Mouse (Mus musculus): ENCODE data around the gene Bsnd. TPM values are rescaled to one million over a fixed set of nuclear protein-coding genes. Genes with fewer than 3 reads are reported as not detected.

The Bsnd gene
- polyA plus RNA-seq (2012): not detected in 2 replicates

DNA sequence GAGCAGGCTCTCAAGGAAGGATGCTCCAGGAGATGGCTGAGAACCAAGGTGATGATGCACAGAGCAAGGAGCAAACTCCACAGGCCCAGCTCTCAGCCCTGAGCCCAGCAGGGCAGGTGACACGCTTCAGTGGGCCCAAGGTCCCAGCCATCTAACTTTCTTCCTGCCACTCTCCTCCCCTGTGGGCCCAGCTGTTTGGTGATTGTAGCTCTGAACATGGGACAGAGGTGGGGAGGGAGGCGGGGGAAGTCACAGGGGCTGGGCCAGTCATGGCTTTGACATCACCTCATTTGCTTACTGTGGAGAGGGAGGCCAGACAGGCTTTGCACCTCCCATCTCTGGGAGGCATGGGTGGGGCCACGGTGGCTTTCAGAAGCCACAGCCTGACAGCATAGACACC, at the start of gene Bsnd:
Gene Bsnd, minus strand, starts transcription at position 168 of the 400 bp plus-strand sequence.
- Histone ChIP-seq H3K27me3 (ENCODE audit: control insufficient read depth) (no peaks in the 10 kb centered on the region), H3K9me3 (ENCODE audit: control insufficient read depth, low read length) (no peaks in the 10 kb centered on the region)
- TF ChIP-seq TAL1 (IDR thresholded peaks at IDR 0.05; ENCODE audit: low read length): no peak
- TF ChIP-seq GATA1 (IDR thresholded peaks at IDR 0.05; ENCODE audit: low read length): no peak

DNA sequence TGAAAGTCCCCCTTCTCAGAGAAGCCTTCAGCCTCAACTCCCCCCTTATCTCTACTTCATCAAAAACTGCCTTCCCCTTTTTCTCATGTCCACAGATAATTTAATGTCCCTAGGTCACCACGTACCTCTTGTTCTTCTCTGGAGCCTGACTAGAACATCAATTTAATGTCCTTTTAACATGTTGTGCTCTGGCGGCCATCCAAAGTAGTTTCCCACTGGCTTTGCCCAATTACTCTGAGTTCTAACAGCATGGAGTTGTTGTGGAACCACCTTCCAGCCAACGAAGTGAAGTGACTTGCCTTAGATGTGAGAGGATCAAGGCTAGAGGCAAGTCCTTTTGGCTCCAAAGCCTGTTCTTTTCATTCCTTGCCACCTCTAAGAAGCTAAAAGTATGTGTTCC, 49.4 kb upstream of the Bsnd start:
- Histone ChIP-seq H3K36me3 (ENCODE audit: control insufficient read depth) (no peaks in the 10 kb centered on the region), H3K27me3 (ENCODE audit: control insufficient read depth) (no peaks in the 10 kb centered on the region; the same call in 1 of the 2 replicates), H3K4me3 (replicated peaks) (no peak overlapping the region), H3K9me3 (ENCODE audit: control insufficient read depth, low read length) (no peaks in the 10 kb centered on the region), H3K4me1 (ENCODE audit: control insufficient read depth) (no peaks in the 10 kb centered on the region)
- TF ChIP-seq GATA1 (IDR thresholded peaks at IDR 0.05; ENCODE audit: low read length) (no peak), TAL1 (IDR thresholded peaks at IDR 0.05; ENCODE audit: low read length) (no peak)

More for the DNA sequence above, at the start of gene Bsnd:
- Histone ChIP-seq H3K4me3 (replicated peaks) (no peak within 1 kb of the TSS), H3K4me1 (ENCODE audit: control insufficient read depth) (no peaks in the 10 kb centered on the region), H3K36me3 (ENCODE audit: control insufficient read depth) (no peaks in the 10 kb centered on the region)

DNA sequence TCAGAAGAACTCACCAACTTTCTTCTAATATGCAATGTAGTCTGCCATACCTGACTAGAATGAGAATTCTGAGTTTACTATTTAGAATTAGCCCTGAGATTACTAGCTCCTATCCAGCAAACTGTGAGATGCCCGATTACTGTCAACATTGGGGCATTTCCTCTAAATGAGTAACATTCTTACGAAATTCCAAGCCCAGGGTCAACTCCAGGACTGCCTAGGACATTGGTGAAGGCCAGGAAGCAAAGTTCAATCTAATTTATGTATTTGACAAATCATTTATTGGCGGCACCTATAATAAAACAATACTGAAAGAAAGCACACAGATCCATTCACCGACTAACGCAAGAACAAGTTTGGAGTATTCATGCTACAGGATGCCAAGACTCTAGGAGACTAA, 47.7 kb upstream of the Bsnd start:
- Histone ChIP-seq H3K4me1 (ENCODE audit: control insufficient read depth) (no peaks in the 10 kb centered on the region), H3K9me3 (ENCODE audit: control insufficient read depth, low read length) (no peaks in the 10 kb centered on the region), H3K4me3 (replicated peaks) (no peak overlapping the region), H3K27me3 (ENCODE audit: control insufficient read depth) (no peaks in the 10 kb centered on the region; the same call in 1 of the 2 replicates), H3K36me3 (ENCODE audit: control insufficient read depth) (no peaks in the 10 kb centered on the region)
- TF ChIP-seq GATA1 (IDR thresholded peaks at IDR 0.05; ENCODE audit: low read length) (no peak), TAL1 (IDR thresholded peaks at IDR 0.05; ENCODE audit: low read length) (no peak)

DNA sequence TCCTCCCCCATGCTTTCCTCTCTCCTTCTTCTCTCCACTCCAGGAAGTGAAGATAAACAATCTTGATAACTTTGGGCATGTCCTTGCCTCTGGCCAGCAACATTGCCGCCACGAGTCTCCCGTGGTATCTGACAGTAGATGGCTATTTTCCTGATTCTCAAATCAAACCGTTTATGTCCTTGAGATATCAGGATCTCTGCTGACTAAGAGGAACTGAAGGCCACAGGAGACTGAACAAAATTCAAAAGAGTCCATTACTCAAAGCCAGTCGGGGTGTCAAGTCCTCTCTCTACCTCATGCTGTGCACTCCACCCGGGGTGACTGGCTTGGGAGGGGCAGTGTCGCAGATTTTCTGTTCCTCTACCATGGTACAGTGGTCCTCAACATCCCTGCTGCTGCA, 42.2 kb upstream of the Bsnd start:
- H3K9me3 ChIP-seq (ENCODE audit: control insufficient read depth, low read length): no peaks in the 10 kb centered on the region
- no peak for TF ChIP-seq TAL1 (IDR thresholded peaks at IDR 0.05; ENCODE audit: low read length)
- no peak for TF ChIP-seq GATA1 (IDR thresholded peaks at IDR 0.05; ENCODE audit: low read length)
- H3K36me3 ChIP-seq (ENCODE audit: control insufficient read depth): no peaks in the 10 kb centered on the region
- H3K27me3 ChIP-seq (ENCODE audit: control insufficient read depth): no peaks in the 10 kb centered on the region; the same call in 1 of the 2 replicates
- H3K4me3 ChIP-seq (replicated peaks): no peak overlapping the region
- peaks cover 8% of the 10 kb centered on the region for H3K4me1 ChIP-seq (ENCODE audit: control insufficient read depth)

DNA sequence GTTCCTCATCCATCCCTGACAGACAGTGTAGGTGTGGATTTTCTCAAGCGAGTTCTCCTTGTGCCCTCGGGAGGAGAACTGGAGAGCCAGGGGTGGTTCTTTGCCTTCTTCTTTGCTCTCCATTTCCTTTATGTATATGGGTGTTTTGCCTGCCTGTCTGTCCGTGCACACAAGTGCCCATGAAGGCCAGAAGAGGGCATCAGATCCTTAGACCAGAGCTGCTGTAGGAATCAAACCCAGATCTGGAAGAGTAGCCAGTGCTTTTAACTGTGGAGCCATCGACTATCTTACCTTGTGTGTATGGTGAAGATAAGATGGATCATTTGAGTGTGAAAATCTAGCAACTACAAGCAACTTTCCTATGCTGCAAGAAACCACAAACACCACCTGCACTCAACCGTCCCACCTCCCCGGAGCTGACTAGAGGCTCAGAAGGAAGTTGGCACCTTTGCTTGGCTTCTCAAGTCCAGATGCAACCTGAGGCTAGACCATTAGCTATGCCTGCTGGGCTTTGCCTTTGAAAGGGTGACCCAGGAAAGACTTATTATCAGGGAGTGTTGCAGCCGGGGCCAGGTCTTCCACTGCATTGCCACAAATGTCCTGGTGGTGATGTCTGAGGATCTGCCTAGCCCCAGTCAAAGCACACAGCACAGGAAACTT, 41.5 kb upstream of the Bsnd start:
- peaks cover 9% of the 10 kb centered on the region for H3K4me1 ChIP-seq (ENCODE audit: control insufficient read depth)
- H3K9me3 ChIP-seq (ENCODE audit: control insufficient read depth, low read length): no peaks in the 10 kb centered on the region
- TF ChIP-seq GATA1 (IDR thresholded peaks at IDR 0.05; ENCODE audit: low read length) (no peak), TAL1 (IDR thresholded peaks at IDR 0.05; ENCODE audit: low read length) (no peak)
- no peak overlapping the region for H3K4me3 ChIP-seq (replicated peaks)
- H3K36me3 ChIP-seq (ENCODE audit: control insufficient read depth): no peaks in the 10 kb centered on the region
- no peaks in the 10 kb centered on the region for H3K27me3 ChIP-seq (ENCODE audit: control insufficient read depth)

DNA sequence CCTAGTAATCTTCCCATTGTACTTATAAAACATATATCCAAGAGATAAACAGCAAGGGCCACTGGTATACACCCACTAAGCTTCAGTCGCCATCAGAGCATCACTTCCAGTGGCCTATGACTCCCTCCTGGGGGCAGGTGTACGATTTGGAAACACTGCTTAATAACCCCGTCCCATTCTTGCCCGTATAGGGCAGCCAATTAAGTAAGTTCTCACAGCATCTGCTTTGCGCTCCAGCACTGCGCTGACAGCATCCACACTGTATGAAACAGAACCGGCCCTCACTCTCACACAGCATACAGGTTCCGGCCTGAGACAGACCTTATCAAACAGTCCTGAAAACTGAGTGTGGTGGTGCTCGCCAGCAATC, 38.0 kb upstream of the Bsnd start:
- no peak for TF ChIP-seq TAL1 (IDR thresholded peaks at IDR 0.05; ENCODE audit: low read length)
- TF ChIP-seq GATA1 (IDR thresholded peaks at IDR 0.05; ENCODE audit: low read length): no peak

DNA sequence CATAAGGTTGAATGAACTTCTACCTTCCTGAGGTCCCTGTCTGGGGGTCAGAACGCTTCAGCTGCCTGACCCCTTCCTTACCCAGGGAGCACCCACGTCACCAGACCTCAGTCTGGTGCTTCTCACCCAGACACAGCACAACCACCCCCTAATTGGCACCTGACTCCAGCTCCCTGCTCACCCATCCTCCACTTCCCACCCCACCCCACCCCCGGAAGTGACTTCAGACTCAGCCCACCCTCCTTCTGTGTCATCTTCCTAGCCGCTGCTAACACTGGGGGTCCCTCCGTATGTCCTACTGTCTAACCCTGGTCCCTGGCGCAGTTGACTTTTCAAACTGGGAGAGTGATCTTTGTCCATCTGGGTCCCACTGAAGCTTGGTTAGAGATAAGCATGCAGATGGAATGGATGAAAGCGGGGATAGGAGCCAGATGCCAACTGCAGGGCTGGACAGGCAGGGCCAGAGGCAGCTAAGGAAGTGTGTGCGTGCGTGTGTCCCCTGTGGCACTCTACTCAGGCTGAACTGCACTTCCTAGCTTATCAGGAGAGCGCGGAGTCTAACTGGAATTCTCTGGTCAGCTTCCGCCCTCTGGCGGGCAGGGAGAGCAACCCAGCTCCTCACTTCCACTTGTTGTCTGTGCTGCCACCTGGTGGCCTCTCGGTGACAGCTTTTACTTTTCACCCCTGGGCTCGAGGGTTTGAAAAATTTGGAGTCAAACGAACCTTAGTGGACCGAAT, 37.5 kb upstream of the Bsnd start:
- Histone ChIP-seq H3K4me3 (replicated peaks) (peak overlapping the region; percentile 27), H3K4me1 (ENCODE audit: control insufficient read depth) (peaks cover 9% of the 10 kb centered on the region), H3K36me3 (ENCODE audit: control insufficient read depth) (no peaks in the 10 kb centered on the region), H3K9me3 (ENCODE audit: control insufficient read depth, low read length) (no peaks in the 10 kb centered on the region), H3K27me3 (ENCODE audit: control insufficient read depth) (no peaks in the 10 kb centered on the region)
- 0 out of 2 replicates have a peak, but pooled peaks have one; percentile 27 for TF ChIP-seq GATA1 (IDR thresholded peaks at IDR 0.05; ENCODE audit: low read length)
- TF ChIP-seq TAL1 (IDR thresholded peaks at IDR 0.05; ENCODE audit: low read length): no peak

More for the DNA sequence above, 38.0 kb upstream of the Bsnd start:
- H3K4me3 ChIP-seq (replicated peaks): no peak overlapping the region
- H3K27me3 ChIP-seq (ENCODE audit: control insufficient read depth): no peaks in the 10 kb centered on the region
- peaks cover 9% of the 10 kb centered on the region for H3K4me1 ChIP-seq (ENCODE audit: control insufficient read depth)
- no peaks in the 10 kb centered on the region for H3K36me3 ChIP-seq (ENCODE audit: control insufficient read depth)
- H3K9me3 ChIP-seq (ENCODE audit: control insufficient read depth, low read length): no peaks in the 10 kb centered on the region

DNA sequence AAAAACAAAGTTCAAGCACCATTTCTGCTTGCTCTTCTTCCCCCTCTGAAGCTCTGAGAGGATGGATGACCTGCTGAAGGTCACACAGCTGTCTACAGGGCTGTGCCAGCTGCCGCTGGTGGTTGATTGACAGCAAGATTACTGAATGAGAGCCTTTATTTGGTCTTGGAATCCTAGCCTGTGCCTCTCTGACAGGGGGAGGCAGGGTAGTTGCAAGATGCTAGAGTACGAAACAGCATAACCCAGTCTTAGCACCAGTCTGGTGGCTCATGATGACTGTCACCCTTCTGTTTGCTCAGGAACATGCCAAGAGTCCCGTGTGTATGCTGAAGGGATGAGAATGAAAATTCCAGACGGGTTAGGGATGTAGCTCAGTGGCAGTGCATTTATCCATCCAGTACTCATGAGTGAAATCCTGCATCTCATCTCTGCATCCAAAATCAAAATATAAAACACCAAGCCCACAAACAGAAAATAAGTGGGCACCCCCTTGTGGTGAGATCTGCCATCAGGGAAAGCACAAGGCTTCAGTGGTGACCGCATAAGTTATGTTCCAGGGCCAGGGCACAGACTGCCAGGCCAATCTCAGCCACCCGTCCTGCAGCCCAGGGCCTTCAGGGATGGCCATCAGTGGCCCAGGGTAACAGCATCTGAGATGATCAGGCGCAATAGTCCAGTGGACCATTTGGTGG, 35.9 kb upstream of the Bsnd start:
- no peaks in the 10 kb centered on the region for H3K9me3 ChIP-seq (ENCODE audit: control insufficient read depth, low read length)
- TF ChIP-seq GATA1 (IDR thresholded peaks at IDR 0.05; ENCODE audit: low read length) (no peak), TAL1 (IDR thresholded peaks at IDR 0.05; ENCODE audit: low read length) (no peak)

DNA sequence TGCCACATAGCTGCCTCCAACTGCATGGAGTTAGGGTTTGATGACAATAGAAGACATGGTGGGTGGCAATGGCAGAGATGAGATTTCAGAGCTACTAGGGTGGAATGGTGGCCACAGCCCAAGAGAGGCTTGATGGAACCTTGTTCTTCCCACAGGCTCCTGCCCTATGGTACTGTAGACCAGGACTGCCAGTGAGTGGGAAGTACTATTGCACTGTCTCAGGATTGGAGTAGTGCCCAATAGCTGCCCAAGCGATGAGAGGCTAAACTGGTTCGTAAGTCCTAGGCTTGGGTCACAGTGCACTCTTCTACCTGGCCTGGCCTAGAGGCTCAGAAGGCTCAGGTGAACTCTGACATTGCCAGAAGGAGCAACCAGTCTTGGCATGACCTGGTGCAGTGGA, 32.9 kb upstream of the Bsnd start:
- TF ChIP-seq GATA1 (IDR thresholded peaks at IDR 0.05; ENCODE audit: low read length): no peak
- no peak for TF ChIP-seq TAL1 (IDR thresholded peaks at IDR 0.05; ENCODE audit: low read length)
- no peak overlapping the region for H3K4me3 ChIP-seq (replicated peaks)
- H3K36me3 ChIP-seq (ENCODE audit: control insufficient read depth): no peaks in the 10 kb centered on the region
- peaks cover 8% of the 10 kb centered on the region for H3K4me1 ChIP-seq (ENCODE audit: control insufficient read depth)
- H3K9me3 ChIP-seq (ENCODE audit: control insufficient read depth, low read length): no peaks in the 10 kb centered on the region
- H3K27me3 ChIP-seq (ENCODE audit: control insufficient read depth): no peaks in the 10 kb centered on the region

More for the DNA sequence above, 35.9 kb upstream of the Bsnd start:
- H3K27me3 ChIP-seq (ENCODE audit: control insufficient read depth): no peaks in the 10 kb centered on the region
- peaks cover 9% of the 10 kb centered on the region for H3K4me1 ChIP-seq (ENCODE audit: control insufficient read depth)
- H3K36me3 ChIP-seq (ENCODE audit: control insufficient read depth): no peaks in the 10 kb centered on the region
- no peak overlapping the region for H3K4me3 ChIP-seq (replicated peaks)
